Mouse (Mus musculus): ENCODE measurements around the gene Slc5a3. TPM values are rescaled to one million over a fixed set of nuclear protein-coding genes. Genes with fewer than 3 reads are reported as not detected.
"Not testable (repeated sequence)": the region's sequence is repeated elsewhere in the genome, so short reads cannot be mapped to it uniquely, and the experiment has no call there.

Slc5a3 gene
- total and polyA plus RNA-seq, 3 experiments = 1.7 to 4.1 (median 2.2) TPM

GRCm38 (mm10) chr16:92102115-92102514, 44.0 kb downstream of the Slc5a3 start:
- DNase-seq (ENCODE audit: extremely low read depth) = no peak
- no peak overlapping the region for H3K27ac ChIP-seq (ENCODE audit: insufficient read depth, low read depth)
- no peak overlapping the region for H3K4me3 ChIP-seq (replicated peaks in 1 of 3; ENCODE audit: low read depth in 2 of 3, low read length in 2 of 3, poor library complexity in 1 of 3)
- dilution Hi-C loops (cut with MboI; ENCODE audit: extremely low pct_ligation_motif_present, extremely low pct_unique_long_range_greater_than_20kb, low sequenced_read_pairs) (no loop called here), in situ Hi-C loops (cut with MboI; ENCODE audit: low pct_ligation_motif_present, low pct_unique_long_range_greater_than_20kb, low sequenced_read_pairs) (no loop called here)
- no peaks in the 10 kb centered on the region for H3K79me2 ChIP-seq (replicated peaks; ENCODE audit: control insufficient read depth, extremely low read depth, insufficient read depth, poor library complexity, severe bottlenecking)
- no peaks in the 10 kb centered on the region for H3K27me3 ChIP-seq (replicated peaks)
- 0 out of 4 replicates have a peak, but pooled peaks cover 0 to 3% of the 10 kb centered on the region in 2 experiments for H3K4me1 ChIP-seq (ENCODE audit: control insufficient read depth in 1 of 2, insufficient read depth in 2 of 2)
- peaks cover 10 to 81% of the 10 kb centered on the region in 2 experiments for H3K36me3 ChIP-seq (replicated peaks in 1 of 2; ENCODE audit: control insufficient read depth in 1 of 2, insufficient read depth in 1 of 2, low read length in 1 of 2)
- TF ChIP-seq PAX5 (IDR thresholded peaks at IDR 0.05; ENCODE audit: low read length) (no peak), NELFE (IDR thresholded peaks at IDR 0.05; ENCODE audit: low read depth, low read length) (no peak), MEF2A (IDR thresholded peaks at IDR 0.05; ENCODE audit: borderline replicate concordance, low read depth, low read length) (no peak), HCFC1 (IDR thresholded peaks at IDR 0.05; ENCODE audit: low read depth, low read length) (no peak), ZNF384 (IDR thresholded peaks at IDR 0.05; ENCODE audit: low read depth, low read length) (no peak)
- H3K9me3 ChIP-seq (replicated peaks; ENCODE audit: low read length) = no peaks in the 10 kb centered on the region
- H3K9ac ChIP-seq (ENCODE audit: insufficient read depth, low read depth) = no peak overlapping the region
- no peak overlapping the region for H3K4me2 ChIP-seq (ENCODE audit: insufficient read depth, low read depth, poor library complexity, severe bottlenecking)

DNA sequence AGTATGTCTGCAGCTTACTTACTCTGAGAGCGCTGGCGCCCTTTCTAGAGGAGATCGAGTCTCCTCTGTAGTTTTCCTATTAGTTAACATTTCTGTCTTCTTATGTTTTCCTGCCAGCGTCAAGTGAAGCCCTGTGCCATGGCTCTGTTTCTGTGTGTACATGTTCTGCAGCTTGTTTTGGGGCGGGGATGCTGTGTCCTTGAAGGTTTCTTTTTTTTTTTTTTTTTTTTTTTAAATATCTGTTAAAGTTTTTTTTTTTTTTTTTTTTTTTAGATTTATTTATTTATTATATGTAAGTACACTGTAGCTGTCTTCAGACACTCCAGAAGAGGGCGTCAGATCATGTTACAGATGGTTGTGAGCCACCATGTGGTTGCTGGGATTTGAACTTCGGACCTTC, 44.8 kb downstream of the Slc5a3 start:
- H3K27ac ChIP-seq (ENCODE audit: insufficient read depth, low read depth); dilution Hi-C loops (cut with MboI; ENCODE audit: extremely low pct_ligation_motif_present, extremely low pct_unique_long_range_greater_than_20kb, low sequenced_read_pairs); in situ Hi-C loops (cut with MboI; ENCODE audit: low pct_ligation_motif_present, low pct_unique_long_range_greater_than_20kb, low sequenced_read_pairs); H3K27me3 ChIP-seq (replicated peaks); H3K4me2 ChIP-seq (ENCODE audit: insufficient read depth, low read depth, poor library complexity, severe bottlenecking); H3K9me3 ChIP-seq (replicated peaks; ENCODE audit: low read length); DNase-seq (ENCODE audit: extremely low read depth); H3K4me3 ChIP-seq (replicated peaks in 1 of 3; ENCODE audit: low read depth in 2 of 3, low read length in 2 of 3, poor library complexity in 1 of 3); H3K9ac ChIP-seq (ENCODE audit: insufficient read depth, low read depth); H3K79me2 ChIP-seq (replicated peaks; ENCODE audit: control insufficient read depth, extremely low read depth, insufficient read depth, poor library complexity, severe bottlenecking); H3K4me1 ChIP-seq (ENCODE audit: control insufficient read depth in 1 of 2, insufficient read depth in 2 of 2): not testable (repeated sequence)
- H3K36me3 ChIP-seq (replicated peaks in 1 of 2; ENCODE audit: control insufficient read depth in 1 of 2, insufficient read depth in 1 of 2, low read length in 1 of 2) = peaks cover 10 to 84% of the 10 kb centered on the region in 2 experiments

DNA sequence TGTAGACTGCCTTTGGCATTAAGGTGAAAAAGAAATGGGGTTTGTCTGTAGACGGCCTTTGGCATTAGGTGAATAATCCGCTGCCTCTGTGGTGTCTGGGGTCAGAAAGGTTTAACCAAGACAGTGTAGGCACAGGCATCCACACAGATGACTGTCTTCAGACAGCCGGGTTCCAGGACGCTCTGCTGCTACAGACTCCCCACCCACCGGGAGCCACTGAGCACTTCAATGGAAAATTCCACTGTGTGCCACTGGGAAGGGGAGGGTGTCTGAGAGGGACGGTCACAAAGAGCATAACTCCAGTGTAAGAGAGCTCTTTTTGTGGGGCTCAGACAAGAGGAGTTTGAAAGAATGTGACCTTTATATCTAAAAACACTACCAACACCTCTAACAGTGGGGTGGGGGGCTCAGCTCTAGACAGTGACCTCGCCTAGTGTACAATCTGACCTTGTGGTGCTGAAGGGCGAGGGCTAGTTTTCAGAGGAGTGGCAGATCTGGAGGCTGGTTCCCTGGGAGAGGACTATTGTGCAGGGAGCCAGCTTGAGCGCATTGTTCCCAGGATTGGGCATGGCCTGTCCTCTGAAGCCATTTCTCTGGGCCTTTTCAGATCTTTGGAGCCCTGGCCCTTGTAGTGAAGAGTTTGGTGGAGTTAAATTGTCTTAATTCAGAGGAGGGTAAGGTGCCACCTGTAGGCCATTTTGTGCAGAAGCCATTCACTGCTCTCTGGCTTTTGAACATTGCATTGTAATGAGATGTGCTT, 45.6 kb downstream of the Slc5a3 start:
- dilution Hi-C loops (cut with MboI; ENCODE audit: extremely low pct_ligation_motif_present, extremely low pct_unique_long_range_greater_than_20kb, low sequenced_read_pairs) (no loop called here), in situ Hi-C loops (cut with MboI; ENCODE audit: low pct_ligation_motif_present, low pct_unique_long_range_greater_than_20kb, low sequenced_read_pairs) (no loop called here)
- Histone ChIP-seq H3K9ac (ENCODE audit: insufficient read depth, low read depth) (no peak overlapping the region), H3K79me2 (replicated peaks; ENCODE audit: control insufficient read depth, extremely low read depth, insufficient read depth, poor library complexity, severe bottlenecking) (no peaks in the 10 kb centered on the region), H3K4me1 (ENCODE audit: control insufficient read depth in 1 of 2, insufficient read depth in 2 of 2) (0 out of 4 replicates have a peak, but pooled peaks cover 0 to 3% of the 10 kb centered on the region in 2 experiments), H3K27me3 (replicated peaks) (no peaks in the 10 kb centered on the region), H3K27ac (ENCODE audit: insufficient read depth, low read depth) (no peak overlapping the region), H3K9me3 (replicated peaks; ENCODE audit: low read length) (no peaks in the 10 kb centered on the region), H3K4me2 (ENCODE audit: insufficient read depth, low read depth, poor library complexity, severe bottlenecking) (no peak overlapping the region), H3K4me3 (replicated peaks in 1 of 3; ENCODE audit: low read depth in 2 of 3, low read length in 2 of 3, poor library complexity in 1 of 3) (no peak overlapping the region), H3K36me3 (replicated peaks in 1 of 2; ENCODE audit: control insufficient read depth in 1 of 2, insufficient read depth in 1 of 2, low read length in 1 of 2) (peaks cover 10 to 77% of the 10 kb centered on the region in 2 experiments)
- DNase-seq (ENCODE audit: extremely low read depth) = peak; percentile 10
- peak in 1 of 2 experiments; percentile 58; a peak in 2 of 4 replicates for TF ChIP-seq CTCF (conservative IDR thresholded peaks at IDR 0.05 in 1 of 2, IDR thresholded peaks at IDR 0.05 in 1 of 2; ENCODE audit: low read depth in 2 of 2, low read length in 2 of 2)
- no peak for TF ChIP-seq MAFK (IDR thresholded peaks at IDR 0.05; ENCODE audit: insufficient replicate concordance, low read length)
- peak; percentile 26 for TF ChIP-seq RAD21 (IDR thresholded peaks at IDR 0.05; ENCODE audit: low read depth, low read length)
- TF ChIP-seq SMC3 (IDR thresholded peaks at IDR 0.05; ENCODE audit: low read depth, low read length) = peak; percentile 51

Data from CH12.LX (cell line).